Mouse (Mus musculus) megakaryocyte-erythroid progenitor cell, adult 5-6 weeks (primary cell): Measurements from ENCODE around the gene Pbx1. TPM values are rescaled to one million over a fixed set of nuclear protein-coding genes. Genes with fewer than 3 reads are reported as not detected.
"Not testable (repeated sequence)": the region's sequence is repeated elsewhere in the genome, so short reads cannot be mapped to it uniquely, and the experiment has no call there.

ENCODE experiments used
- ATAC-seq: replicated peaks from 2 replicates; pipeline ENCODE4 v1.8.0; 2016; ENCODE audit warnings: mild to moderate bottlenecking, inconsistent platforms; ENCODE audit not compliant: severe bottlenecking, poor library complexity, low FRiP score, low TSS enrichment
- total RNA-seq, 2 experiments: library from RNA; stranded (forward) in 1 of 2; stranded (reverse) in 1 of 2; fragments of 200-1000, 215-1000 nt in 1 of 2; fragments of >200 nt in 1 of 2; fragmentation: Nextera tagmentation in 1 of 2; gene quantifications; 2 replicates each; pipeline ENCODE4 v1.2.3; 2014 to 2017

Pbx1 gene
- 6.9 and 22.2 TPM in 2 replicates for total RNA-seq (2014; fragmentation: Nextera tagmentation)
- total RNA-seq (2017): 11.0 and 24.8 TPM in 2 replicates

- not testable (repeated sequence) for ATAC-seq
Measured at GRCm38 (mm10) chr1:168432232-168432280, at the start of gene Pbx1. Gene Pbx1 (minus strand): TSS chr1:168432270.

DNA sequence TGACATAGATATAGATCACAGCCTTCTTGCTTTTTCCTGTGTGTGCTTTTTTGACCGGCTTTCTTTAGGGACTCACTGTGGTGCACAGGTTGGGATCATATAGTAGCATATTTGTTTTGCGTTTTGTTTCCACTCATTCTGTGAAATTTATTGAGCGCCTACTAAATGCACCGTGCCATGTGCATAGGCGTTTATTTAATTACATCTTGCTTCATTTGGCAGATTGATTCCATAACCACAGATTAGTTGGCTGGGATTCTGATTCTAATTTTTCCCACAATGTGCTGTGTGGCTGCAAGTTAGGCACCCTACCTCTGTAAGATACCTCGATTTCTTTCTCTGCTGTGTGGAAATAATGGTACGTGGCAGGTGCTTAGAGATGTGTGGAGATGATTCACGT, 47.6 kb upstream of the Pbx1 start:
- no peak for ATAC-seq

DNA sequence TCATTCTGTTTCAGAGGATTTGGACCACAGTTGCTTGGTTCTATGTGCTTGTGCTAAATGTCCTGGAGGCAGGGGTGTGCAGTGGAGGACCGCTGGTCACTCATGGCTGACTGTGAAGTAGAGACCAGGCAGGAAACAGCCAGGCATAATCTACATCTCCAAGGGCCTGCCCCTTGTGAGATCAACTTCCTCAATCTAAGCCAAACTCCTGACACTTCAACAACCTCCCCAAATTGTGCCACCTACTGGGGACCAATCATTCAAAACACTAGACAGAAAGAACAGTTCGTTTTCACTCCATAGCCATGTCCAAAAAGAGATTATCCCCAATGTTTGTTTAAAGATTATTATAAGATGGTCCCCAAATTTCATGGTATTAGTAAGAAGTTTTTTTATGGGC, 46.8 kb upstream of the Pbx1 start:
- peak; percentile 67 for ATAC-seq

GRCm38 (mm10) chr1:168476917-168477316, 44.8 kb upstream of the Pbx1 start:
- no peak for ATAC-seq

- no peak for ATAC-seq
Measured at GRCm38 (mm10) chr1:168476216-168476897, 44.3 kb upstream of the Pbx1 start.

DNA sequence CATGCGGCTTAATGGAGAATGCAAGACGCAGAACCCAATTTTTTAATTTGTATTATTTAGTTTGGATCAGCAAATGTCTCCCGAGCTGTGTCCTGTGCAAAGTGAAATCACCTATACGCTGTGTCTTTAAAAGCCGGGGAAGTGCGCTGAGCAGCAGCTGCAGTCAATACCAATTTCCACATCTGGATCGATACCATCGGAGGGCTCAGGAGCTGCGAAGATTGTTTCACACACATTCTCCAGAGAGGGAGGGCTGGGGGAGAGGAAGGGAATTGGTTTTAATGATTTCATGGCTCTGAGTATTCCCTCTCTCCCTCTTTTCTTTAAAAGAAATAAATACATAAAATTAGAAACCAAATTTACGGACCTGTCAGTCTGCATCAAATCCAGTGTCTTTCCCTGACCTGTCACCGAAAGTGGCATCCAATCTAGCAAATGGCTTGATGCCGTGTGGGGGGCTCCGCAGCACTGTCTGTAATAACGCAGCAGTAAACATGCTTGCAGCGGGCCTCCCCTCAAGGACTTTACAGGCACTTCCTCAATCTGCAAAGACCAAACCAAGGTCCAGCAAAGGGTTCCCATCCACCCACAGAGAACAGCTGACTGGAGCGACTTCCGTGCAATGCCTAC, 43.6 kb upstream of the Pbx1 start:
- no peak for ATAC-seq

- ATAC-seq: no peak
Measured at GRCm38 (mm10) chr1:168473255-168474069, 41.4 kb upstream of the Pbx1 start.

- ATAC-seq: no peak
Measured at GRCm38 (mm10) chr1:168472545-168473254, 40.6 kb upstream of the Pbx1 start.

- no peak for ATAC-seq
Measured at GRCm38 (mm10) chr1:168459426-168459825, 27.4 kb upstream of the Pbx1 start.

DNA sequence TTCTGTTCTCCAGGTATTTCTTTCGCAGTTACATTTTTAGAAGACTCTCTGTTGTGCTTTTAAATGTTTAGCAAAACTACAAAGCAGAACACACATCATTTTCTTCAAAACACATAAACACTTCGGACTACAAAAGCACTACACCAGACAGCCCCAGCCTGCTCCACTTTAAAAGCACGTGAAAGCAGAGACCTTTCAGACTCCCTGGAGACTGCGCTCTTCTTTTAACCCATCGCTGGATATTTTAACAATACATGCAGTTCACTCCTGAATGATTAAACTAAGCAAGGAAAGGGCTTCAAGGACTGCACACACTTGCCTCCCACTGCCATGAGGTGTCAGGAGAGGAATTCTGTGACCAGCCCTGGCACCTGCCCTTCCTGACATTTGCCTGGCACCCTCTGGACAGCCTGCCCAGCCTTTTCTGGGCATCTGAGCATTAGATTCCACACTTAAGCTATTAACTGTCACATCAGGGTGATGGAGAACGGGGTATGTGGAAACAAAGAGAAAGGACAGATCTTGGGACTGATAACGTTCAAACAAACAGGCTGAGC, 25.2 kb upstream of the Pbx1 start:
- no peak for ATAC-seq

DNA sequence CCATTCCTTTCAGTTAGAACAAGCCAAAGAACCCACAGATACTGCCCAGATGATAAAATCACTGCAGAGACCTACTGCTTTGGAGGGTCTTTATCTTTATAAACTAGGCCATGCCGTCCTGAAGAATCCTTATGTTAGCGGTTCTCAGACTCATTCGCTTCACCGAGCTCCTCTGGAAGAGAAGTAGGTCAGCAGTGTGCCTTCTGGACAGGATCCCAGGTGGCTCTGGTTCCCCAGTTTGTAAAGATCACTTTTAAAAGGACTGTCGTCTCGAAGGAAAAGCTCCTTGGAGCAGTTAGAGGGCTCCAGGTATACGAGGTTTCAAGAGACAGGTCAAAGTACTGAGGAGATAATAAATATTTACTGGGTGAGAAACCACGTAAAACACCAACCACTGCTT, 23.1 kb upstream of the Pbx1 start:
- no peak for ATAC-seq

DNA sequence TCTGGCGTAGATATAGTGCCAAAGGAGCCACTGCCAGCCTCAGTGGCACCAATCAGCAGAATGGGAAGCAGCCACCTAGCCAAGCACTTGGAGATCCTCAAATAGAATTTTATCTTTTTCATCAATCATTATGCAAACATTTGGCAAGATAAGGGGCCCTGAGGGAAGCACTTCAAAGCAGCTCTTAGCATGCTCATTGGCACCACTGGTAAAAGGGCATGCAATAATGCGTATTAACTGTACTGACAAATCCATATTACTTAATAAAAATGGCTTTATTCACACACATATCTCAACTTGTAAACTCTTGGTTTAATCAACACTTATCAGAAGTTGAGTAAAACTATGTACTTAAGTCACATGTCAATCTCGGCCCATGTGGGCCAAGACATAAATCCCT, 1.6 kb upstream of the Pbx1 start:
- ATAC-seq: no peak

DNA sequence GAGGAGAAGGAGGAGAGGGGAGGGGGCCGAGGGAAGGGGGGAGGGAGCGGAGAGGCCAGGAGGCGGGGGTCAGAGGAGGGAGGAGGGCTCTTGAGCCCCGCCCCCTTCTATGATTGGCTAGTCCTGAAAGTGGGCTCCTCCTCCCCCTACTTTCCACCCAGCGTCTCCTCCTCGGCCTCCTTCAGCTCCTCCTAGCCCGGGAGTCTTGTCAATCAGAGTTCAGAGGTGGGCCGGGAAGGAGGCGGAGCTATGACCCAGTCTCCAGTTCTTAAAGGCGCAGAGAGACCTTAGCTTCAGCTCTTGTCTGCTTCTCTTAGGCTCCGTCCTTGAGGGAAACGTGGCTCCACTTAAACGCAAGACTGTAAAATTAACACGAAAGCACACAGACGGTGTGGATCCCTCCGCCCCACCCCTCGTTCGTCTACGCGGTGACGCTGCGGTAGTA, 233 bp upstream of the Pbx1 start:
- peak; percentile 99 for ATAC-seq

DNA sequence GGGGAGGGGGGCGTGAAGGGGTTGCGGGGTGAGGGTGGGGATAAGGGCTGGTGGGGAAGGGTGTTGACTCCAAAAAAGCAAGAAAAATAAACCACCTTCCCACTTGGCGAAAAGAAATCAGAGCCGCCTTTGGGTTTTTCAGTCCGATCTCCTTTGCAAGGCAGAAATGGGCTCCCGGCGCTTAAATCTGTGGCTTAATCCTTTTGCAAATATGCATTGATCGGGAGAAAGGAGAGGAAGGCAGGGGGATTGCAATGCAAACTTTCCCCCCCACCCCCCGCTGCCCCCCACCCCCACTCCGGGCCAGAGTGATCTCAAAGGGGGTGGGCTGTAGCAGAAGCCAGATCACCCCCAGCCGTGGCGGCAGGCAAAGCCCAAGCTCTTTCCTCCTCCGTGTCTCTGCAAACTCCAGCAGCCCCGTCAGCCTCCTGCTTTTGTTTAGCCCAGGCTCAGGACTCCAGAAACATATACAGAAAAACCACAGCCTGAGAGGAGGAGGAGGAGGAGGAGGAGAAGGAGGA, 299 bp downstream of the Pbx1 start:
- peak; percentile 30 for ATAC-seq

- no peak for ATAC-seq
Measured at GRCm38 (mm10) chr1:168430868-168431710, 981 bp downstream of the Pbx1 start.

DNA sequence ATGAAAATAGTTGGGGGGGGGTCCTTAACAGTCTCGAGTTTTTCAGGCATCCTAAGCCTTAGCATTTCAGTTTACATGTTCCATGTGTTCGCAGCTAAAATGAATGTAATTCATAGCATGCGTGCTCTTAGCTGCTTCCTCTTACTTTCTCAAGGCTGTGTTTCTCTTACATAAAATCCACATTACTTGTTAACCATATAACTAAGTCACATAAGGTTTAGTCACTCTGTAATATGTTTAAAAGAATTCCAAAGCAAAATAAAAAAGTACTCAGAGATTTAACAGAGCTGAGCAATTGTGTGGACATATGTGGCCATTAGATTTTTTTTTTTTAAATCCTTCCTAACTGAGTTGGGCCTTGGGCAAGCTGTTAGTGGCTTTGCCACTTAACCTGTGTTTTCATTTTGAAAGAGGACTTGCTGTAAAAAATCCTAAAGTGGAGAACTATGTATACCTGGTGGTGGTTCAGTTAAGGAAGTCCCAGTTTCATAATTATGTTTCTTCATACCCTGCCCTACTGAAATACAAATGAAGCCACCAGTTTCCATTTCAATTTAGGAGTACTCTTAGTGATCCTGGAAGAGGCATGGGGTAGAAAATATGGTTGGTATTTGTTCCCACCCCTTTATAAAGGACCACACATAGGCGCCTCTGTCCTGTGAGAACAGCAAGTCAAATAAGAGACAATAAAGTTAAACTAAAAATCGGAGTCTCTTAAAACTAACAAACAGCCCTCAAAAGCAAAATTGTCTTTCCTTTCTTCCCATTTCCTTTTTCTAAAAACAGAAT, 2.0 kb downstream of the Pbx1 start:
- no peak for ATAC-seq

- ATAC-seq: no peak
Measured at GRCm38 (mm10) chr1:168429406-168429805, 2.7 kb downstream of the Pbx1 start.

GRCm38 (mm10) chr1:168428255-168428654, 3.8 kb downstream of the Pbx1 start:
- no peak for ATAC-seq
